Mouse (Mus musculus): ENCODE measurements around the gene Cutal. TPM values are rescaled to one million over a fixed set of nuclear protein-coding genes. Genes with fewer than 3 reads are reported as not detected.

Gene Cutal
- polyA plus RNA-seq, 1 experiment, result not detected

GRCm38 (mm10) chr2:34870520-34871474 is 3.4 kb upstream of the Cutal start:
- no peak for TF ChIP-seq GATA1 (IDR thresholded peaks at IDR 0.05; ENCODE audit: low read length)

- no peak for TF ChIP-seq GATA1 (IDR thresholded peaks at IDR 0.05; ENCODE audit: low read length)
Observed at GRCm38 (mm10) chr2:34874816-34875345, 685 bp downstream of the Cutal start, which contains the start of gene Psmd5. TSS of gene Psmd5 (minus strand) at chr2:34874968.

GRCm38 (mm10) chr2:34880054-34880453 is 5.9 kb downstream of the Cutal start:
- TF ChIP-seq GATA1 (IDR thresholded peaks at IDR 0.05; ENCODE audit: low read length), result no peak

- no peak for TF ChIP-seq GATA1 (IDR thresholded peaks at IDR 0.05; ENCODE audit: low read length)
Observed at GRCm38 (mm10) chr2:34882757-34883156, 8.6 kb downstream of the Cutal start.

- no peak for TF ChIP-seq GATA1 (IDR thresholded peaks at IDR 0.05; ENCODE audit: low read length)
Observed at GRCm38 (mm10) chr2:34883190-34883589, 9.0 kb downstream of the Cutal start.

- no peak for TF ChIP-seq GATA1 (IDR thresholded peaks at IDR 0.05; ENCODE audit: low read length)
Observed at GRCm38 (mm10) chr2:34884186-34884585, 10.0 kb downstream of the Cutal start.

- no peak for TF ChIP-seq GATA1 (IDR thresholded peaks at IDR 0.05; ENCODE audit: low read length)
Observed at GRCm38 (mm10) chr2:34893950-34894349, 19.8 kb downstream of the Cutal start.

GRCm38 (mm10) chr2:34895503-34896113 is 21.4 kb downstream of the Cutal start:
- no peak for TF ChIP-seq GATA1 (IDR thresholded peaks at IDR 0.05; ENCODE audit: low read length)

GRCm38 (mm10) chr2:34896821-34897460 is 22.7 kb downstream of the Cutal start:
- TF ChIP-seq GATA1 (IDR thresholded peaks at IDR 0.05; ENCODE audit: low read length), result no peak

- TF ChIP-seq GATA1 (IDR thresholded peaks at IDR 0.05; ENCODE audit: low read length), result no peak
Observed at GRCm38 (mm10) chr2:34897820-34898219, 23.6 kb downstream of the Cutal start.

- TF ChIP-seq GATA1 (IDR thresholded peaks at IDR 0.05; ENCODE audit: low read length), result no peak
Observed at GRCm38 (mm10) chr2:34899682-34900081, 25.5 kb downstream of the Cutal start.

- TF ChIP-seq GATA1 (IDR thresholded peaks at IDR 0.05; ENCODE audit: low read length), result no peak
Observed at GRCm38 (mm10) chr2:34900412-34900811, 26.2 kb downstream of the Cutal start.

GRCm38 (mm10) chr2:34901726-34902125 is 27.5 kb downstream of the Cutal start:
- TF ChIP-seq GATA1 (IDR thresholded peaks at IDR 0.05; ENCODE audit: low read length), result no peak

GRCm38 (mm10) chr2:34902731-34903130 is 28.5 kb downstream of the Cutal start:
- no peak for TF ChIP-seq GATA1 (IDR thresholded peaks at IDR 0.05; ENCODE audit: low read length)

GRCm38 (mm10) chr2:34903191-34903590 is 29.0 kb downstream of the Cutal start:
- TF ChIP-seq GATA1 (IDR thresholded peaks at IDR 0.05; ENCODE audit: low read length), result no peak

All from G1E-ER4 (cell line).